Mouse (Mus musculus): ENCODE measurements around the gene Babam2. TPM values are rescaled to one million over a fixed set of nuclear protein-coding genes. Genes with fewer than 3 reads are reported as not detected.

Gene Babam2
- total RNA-seq, 2 experiments from 2014 or later, result 31.6 to 37.3 TPM

DNA sequence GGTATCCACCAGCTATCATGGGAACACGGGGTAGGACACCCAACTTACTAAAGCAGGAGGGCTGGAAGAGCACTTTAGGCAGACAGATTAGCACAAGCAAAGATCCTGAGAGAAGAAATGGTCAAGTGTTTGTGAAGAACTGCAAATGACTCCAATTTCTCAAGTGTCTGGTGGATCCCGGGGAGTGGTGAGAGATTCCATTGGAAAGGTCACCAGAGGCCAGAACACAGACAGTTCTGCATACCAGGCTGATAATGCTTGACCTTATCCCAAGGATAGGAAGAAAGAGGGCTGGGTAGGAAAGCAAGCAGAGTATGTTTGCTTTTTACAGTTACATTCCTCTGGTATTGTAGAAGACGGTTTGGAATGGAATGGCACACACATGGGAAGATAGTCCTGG, 320.2 kb downstream of the Babam2 start:
- no peak for DNase-seq
- intact Hi-C loops (cut with DNase I), result no loop called here

DNA sequence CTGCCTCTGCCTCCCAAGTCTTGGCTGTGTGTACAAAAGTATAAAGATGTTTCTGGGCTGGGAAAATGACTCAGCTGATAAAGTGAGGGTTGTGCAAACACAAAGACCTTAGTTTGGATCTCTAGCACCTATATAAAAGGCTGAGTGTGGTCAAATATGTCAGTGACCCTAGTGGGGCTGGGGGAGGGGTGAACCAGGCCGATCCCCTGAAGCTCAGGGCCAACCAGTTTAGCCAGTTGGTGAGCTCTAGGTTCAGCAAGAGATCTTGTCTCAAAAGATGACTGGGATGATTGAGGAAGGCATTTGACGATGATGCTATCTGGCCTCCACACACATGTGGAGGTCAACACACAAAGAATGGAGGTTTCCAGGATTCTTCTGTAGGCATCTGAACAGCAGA, 320.8 kb downstream of the Babam2 start:
- intact Hi-C loops (cut with DNase I), result no loop called here
- no peak for DNase-seq

DNA sequence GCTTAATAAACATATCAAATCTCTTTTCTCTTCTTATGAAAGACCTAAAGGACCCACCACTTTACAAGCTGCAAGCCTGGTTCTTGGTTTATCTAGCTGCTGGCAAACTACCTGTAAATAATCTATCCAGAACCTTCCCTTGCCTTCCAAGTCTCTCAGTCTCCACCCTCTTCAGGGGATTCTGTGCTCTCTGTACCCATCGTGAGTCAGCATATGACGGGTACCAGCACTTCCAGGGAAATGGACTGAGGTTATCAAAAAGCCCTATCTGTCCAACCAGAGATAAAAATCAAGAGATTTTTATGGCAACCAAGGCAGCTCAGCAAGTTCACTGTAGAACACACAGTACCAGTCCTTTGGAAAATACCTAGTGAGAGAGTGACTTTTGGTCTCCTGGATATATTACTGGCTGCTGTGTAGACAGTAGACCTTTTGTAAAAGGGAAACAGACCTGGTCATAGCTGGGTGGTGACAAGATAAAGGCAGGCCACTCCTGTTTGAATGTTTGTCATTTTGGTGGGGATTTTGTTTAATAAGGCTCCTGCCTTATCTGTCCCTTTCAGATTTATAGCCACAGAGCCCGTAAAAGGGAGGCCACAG, 332.4 kb downstream of the Babam2 start:
- intact Hi-C loops (cut with DNase I), result no loop called here
- no peak for DNase-seq

DNA sequence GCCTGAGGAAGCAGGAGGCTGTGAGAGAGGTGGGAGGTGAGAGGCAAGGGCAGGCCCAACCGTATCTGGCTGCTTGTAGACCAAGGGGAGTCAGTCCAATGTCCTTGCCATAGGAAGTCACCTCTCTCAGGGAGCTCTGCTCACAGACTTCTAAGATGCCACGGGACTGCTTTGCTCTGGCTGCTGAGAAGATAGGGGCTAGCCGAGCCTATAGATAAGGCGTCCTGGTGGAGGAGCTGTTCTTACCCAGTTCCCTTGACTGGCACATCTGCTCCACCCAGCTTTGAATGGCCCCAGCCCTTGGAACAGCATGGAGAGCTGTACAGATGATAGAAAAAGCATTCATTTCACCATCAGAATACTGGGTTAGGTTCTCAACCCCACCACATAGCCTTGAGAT, 335.7 kb downstream of the Babam2 start:
- intact Hi-C loops (cut with DNase I), result no loop called here
- no peak for DNase-seq

DNA sequence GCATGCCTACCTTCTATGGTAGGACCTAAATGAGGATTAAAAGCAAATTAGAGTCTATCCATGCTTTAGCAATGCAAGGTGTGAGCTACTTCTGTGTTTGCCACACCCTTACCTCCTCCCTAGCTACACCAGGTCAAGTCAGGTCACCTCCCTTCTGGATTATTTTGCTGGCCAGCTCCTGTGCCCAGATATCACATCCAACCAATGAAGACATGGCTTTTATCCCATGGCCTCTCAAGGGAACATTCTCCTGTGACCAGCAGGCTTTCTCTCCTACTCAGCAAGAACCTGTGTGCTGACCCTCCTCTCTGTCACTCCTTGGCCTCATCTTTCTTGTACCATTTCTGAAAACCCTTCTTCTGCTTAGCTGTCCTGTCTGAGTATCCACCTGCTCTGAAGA, 336.1 kb downstream of the Babam2 start:
- no peak for DNase-seq

DNA sequence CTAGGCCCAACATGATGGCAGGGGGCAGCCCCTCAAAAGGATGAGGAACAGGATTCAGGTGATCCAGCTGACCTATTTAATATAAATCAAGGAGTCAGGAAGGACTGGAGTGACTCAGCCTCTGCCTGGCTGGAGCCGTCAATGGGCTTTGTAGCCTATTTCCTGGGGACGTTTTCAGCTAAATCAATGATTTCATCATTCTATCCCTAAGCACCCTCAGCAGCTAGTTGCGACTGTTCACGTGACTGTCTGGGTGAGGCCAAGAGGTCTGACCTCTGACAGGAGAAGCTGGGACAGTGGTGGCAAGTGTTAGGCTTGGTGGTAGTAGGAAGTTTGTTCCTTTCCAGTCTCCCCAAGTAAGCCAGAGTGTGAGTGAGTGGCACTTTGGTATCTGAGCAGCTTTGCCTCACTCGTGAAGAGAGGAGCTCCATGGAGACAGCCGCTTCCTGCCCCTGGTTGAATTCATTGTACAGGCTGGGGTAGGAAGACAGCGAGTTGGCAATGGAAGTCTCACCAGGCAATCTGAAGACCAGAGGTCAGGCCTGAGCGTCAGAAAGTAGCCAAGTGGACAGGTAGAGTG, 337.1 kb downstream of the Babam2 start:
- intact Hi-C loops (cut with DNase I), result no loop called here

More for the DNA sequence above, 336.1 kb downstream of the Babam2 start:
- intact Hi-C loops (cut with DNase I), result no loop called here

DNA sequence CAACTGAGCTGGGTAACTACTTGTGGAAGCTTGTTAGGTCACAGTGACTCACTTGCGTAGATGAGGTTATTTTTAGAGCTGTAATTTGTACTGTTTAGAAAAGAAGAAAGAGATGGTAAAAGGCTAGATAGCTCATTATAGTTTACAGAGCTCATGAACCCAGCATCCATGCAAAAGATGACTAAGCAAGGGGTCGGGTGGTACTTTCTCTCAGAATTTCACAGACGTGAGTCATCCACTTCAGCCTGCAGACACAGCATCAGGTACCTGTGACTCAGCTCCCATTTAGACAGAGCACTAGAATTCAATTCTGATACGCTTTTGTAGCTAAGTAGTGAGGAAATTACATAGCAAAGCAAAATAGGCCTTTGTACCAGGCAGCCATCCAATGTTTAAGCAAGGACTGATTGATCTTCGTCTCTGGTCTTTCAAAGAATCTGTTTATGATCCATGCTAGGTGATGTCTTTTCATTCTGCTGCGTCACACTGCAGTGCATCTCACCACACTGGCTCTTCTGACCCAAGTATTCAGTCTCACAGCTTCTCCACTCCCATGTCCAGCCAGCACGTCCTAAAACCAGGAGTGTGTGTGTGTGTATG, 338.3 kb downstream of the Babam2 start:
- no peak for DNase-seq
- intact Hi-C loops (cut with DNase I), result no loop called here

More for the DNA sequence above, 337.1 kb downstream of the Babam2 start:
- no peak for DNase-seq

DNA sequence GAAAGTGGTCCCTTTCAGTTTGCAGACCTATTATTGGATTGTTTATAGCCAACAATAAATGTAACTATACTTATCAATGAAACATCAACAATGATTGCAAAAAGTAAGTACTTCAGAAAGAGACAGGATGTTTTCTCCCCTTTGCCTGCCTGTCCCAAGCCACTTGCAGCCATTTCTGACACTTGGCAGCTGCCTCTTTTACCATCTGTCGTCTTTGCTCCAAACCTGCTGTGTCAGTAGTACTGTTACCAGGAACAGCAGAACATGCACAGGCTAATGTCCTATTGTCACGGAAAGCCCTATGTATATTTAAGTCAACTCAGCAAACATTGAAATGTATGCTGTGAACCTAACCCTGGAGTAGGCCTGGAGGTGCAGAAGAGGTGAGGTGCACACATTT, 339.4 kb downstream of the Babam2 start:
- intact Hi-C loops (cut with DNase I), result no loop called here
- DNase-seq, result no peak

DNA sequence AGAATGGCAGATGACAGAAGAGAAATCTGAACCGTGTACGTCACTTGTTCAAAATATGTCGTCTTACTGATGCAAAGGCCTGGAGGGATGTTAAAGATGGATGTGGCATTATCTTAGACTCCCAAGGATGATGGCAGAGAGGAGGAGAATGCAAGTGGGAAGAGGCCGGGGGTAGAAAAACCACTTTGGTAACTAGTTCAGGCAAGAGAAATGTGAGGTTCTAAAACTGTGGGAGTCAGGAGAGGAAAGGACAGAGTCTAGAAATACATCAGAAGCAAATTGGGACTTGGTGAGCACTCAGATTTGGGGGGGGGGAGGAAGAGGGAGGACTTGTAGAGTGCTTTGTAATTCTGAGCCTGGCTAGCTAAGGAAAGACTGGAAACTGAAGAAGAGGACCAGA, 340.1 kb downstream of the Babam2 start:
- intact Hi-C loops (cut with DNase I), result no loop called here
- no peak for DNase-seq

DNA sequence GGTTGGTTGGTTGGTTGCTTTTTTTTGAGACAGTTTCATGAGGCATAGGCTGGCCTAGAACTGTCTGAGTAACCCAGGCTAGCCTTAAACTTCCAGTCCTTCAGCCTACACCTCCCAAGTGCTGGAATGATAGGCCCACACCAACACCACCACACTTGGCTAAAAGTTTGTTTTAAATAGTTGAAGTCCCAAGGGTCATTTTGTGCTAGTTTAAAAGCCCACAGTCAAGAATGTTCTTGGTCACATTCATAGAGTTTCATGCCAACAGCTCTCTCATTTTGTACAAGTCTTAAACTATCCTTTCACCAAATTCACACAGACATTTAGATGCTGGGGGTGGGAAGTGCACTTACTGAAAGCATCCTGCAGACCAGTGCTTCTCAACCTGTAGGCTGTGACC, 341.5 kb downstream of the Babam2 start:
- DNase-seq, result no peak
- intact Hi-C loops (cut with DNase I), result no loop called here

DNA sequence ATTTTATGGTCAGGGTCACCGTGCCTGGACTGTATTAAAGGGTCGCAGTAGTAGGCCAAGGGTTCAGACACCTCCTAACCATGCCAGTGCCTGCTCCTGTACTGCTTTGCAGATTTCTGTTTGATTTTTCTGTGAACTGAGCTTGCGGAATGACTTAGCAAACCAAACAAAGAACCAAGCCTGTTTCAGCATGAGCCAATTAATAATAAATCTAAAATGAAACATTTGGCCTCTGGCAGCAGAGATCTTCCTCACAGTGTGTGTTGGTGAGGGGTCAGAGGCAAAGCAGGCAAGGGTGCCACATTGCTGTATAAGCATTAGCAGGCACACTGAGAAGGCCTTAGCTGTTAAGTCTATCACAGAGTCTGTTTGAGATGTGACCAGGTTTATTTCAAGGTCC, 342.0 kb downstream of the Babam2 start:
- intact Hi-C loops (cut with DNase I), result no loop called here
- DNase-seq, result no peak

DNA sequence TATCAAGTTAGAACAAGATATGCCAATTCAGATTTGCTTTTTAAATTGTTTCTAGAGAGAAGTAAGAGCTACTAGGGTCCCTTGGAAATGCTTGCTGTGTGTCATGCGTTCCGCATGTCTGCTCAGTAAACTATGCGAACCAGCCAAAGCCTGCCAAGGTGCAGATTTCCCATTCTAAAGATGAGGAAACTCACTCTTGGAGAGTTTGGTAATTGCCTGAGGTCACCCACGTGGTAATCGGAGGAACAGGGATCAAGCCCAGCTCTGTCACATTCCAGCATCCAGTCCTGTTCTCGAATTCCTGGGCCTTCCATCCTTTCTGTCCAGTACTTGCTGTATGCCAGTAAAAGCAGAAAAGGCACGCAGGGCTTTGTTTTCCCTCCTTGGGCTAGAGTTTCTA, 345.7 kb downstream of the Babam2 start:
- intact Hi-C loops (cut with DNase I), result no loop called here
- no peak for DNase-seq

DNA sequence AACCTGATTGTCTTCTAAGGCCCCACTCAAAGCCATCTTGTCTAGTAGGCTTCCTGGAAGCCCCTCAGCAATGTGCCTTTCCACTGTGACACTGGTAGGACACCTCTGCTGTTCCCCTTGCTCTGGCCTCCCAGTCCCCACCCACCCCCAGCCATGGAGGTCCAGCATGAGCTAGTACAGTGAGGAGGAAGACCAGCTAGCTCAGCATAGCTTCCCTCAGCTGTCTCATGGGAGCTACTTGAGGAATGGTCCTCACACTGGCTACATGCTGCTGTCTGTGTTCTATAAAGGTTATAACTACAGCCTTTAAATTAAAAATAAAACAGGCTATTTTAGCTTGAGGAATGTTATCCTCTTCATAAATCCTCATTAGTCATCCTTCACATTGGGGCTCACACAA, 346.5 kb downstream of the Babam2 start:
- DNase-seq, result no peak
- intact Hi-C loops (cut with DNase I), result no loop called here

DNA sequence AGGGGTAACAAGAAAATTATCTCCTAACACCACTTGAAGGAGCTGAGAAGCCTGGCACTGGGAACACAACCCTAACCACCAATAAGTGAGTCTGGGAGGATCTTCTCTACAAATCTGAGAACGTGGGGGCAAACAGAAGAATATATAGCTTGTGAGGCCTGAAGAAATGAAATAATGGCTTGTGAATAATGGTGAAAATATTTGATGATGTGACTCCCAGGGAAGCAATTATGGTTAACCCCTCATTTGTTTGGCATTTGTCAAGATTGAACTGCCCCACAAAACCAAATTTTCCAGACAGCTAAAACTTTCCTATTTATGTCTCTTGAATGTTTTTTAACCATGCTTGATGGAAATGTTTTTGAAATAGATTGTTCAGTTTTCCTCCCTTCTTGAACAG, 354.4 kb downstream of the Babam2 start:
- intact Hi-C loops (cut with DNase I), result loop anchor here (10.0 kb wide), 1 partner anchor 1353 kb away; no protein-coding TSS in a partner anchor
- DNase-seq, result no peak

DNA sequence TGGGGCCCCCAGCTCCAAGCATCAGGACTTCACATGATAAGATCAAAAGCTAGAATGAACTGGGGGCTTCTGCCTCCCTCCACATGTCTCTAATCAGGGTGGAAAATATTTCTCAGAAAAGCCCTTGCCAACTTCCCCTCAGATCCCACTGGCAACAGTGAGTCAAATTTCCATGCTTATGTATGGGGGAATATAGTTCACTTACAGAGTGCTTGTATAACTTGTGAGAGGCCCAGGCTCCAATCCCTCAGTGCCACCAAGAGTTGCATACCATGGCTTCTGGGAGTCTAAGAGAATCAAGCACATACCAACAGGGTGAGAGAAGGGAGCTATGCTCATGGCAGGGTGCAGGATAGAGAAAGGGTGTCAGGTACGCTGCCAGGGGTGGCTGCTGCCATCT, 355.0 kb downstream of the Babam2 start:
- intact Hi-C loops (cut with DNase I), result loop anchor here (10.0 kb wide), 1 partner anchor 1352 kb away; no protein-coding TSS in a partner anchor

DNA sequence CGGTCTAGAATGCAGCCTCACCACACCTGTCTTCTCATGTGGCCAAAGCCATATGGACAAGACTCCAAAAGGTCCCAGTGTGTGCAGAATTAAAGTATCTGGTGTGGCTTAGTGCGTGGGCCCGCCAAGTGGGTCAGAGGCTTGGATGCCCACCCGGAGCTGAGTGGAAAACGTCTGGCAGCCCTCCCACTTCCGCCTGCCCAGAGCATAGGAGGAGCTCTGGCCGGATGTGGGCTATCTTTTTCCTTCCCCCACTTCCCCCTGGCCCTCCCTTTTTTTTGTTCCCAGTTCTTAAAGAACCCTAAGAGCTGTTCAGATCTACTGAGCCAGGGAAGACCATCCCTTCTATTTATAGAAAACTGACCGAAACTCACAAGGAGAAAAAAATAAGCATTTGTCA, 356.0 kb downstream of the Babam2 start:
- DNase-seq, result no peak
- intact Hi-C loops (cut with DNase I), result loop anchor here (10.0 kb wide), 1 partner anchor 1351 kb away; no protein-coding TSS in a partner anchor

More for the DNA sequence above, 355.0 kb downstream of the Babam2 start:
- no peak for DNase-seq

DNA sequence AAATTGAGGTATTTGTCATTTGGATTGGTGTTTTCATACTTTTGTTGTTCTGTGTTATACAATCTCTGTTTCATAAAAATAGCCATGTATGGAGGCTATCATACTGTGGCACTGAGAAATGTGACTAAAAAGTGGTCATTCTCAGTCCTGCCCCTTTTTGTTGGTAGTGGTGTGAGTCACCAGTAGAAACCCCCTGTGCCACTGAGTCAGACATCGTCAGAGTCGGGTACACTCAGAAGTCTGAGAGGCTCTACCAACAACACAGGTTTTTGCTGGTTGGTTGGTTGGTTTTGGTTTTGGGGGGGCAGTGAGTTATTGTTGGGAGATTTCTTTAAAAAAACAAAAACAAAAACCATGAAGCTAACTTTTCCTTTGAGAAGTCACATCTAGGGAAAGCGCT, 358.2 kb downstream of the Babam2 start:
- intact Hi-C loops (cut with DNase I), result loop anchor here (10.0 kb wide), 1 partner anchor 1349 kb away; no protein-coding TSS in a partner anchor
- no peak for DNase-seq

DNA sequence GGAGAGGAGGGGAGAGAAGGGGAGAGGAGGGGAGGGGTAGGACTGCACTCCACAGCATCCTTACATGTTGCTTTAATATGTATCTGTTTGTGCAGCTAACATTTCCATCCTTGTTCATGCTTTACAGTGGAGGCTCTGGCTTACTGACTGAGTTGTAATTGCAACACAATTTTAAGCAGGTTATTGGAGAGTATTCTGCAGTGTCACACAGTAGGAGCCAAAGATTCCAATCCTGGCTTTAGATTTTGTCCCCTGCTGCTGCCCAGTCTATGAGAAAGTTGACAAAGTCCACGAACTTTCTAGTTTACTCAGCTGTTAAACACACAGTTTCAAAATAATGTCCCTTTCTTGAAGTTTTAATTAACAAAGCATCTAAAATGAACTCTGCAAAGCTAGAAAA, 358.6 kb downstream of the Babam2 start:
- intact Hi-C loops (cut with DNase I), result loop anchor here (10.0 kb wide), 1 partner anchor 1349 kb away; no protein-coding TSS in a partner anchor
- no peak for DNase-seq

DNA sequence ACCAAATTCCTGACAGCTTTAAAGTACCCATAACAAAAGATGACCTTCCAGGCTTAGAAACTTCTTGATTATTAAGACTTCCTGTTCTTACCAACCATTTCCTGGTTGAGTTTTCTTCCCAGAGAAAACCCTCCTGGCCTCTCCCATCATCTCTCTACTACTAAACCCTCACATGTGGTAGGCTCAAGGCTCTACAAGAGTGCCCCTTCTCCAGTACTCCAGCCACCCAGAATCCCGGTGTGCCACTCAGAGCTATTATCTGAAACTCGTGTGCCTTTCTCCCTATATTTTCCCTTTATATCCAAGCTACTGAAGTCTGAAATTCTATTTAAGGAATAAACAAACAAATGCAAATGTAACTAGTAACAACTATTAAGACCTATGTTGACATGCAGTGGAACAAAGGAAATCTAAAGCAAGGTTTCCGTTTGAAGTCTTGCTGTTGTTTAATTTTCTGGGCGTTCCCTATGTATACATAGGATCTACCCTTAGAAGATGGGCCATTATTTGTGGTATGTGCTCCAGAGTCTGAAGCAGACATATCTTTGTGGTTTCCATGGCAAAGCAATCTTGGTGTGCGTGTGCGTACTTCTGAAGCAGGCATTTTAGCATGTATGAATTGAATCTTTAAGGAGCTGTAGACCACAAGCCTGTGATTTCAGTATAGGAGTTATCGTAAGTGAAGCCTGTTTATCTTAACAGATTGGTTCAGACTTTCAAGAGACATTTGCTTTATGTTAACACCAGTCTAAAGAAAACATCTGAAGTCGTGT, 361.2 kb downstream of the Babam2 start:
- intact Hi-C loops (cut with DNase I), result loop anchor here (10.0 kb wide), 1 partner anchor 1346 kb away; no protein-coding TSS in a partner anchor
- DNase-seq, result no peak

DNA sequence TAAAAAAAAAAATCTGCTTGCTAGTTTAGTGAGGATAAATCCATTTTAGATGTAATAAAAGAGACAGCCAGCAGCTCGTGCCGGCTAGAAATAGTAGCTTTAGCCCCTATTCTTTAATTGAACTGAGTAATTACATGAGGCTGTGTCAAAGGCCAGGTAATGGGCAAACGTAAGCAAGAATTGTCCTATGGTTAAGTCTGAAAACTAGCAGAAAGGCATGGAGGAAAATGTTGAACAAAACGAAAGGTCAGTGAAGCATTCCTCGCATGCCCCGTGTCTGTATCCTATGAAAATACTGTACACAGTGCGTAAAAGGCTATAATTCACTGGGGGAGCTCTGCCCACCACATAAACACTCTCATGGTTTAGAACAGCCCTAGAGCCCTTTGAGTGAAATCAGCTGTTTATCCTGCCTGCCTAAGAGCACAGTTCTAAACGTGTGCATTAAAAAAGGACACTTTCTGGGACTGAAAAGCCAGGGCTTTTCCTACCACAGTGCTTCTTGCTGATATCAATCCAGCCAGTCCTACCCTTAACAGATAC, 361.8 kb downstream of the Babam2 start:
- intact Hi-C loops (cut with DNase I), result loop anchor here (10.0 kb wide), 1 partner anchor 1345 kb away; no protein-coding TSS in a partner anchor

DNA sequence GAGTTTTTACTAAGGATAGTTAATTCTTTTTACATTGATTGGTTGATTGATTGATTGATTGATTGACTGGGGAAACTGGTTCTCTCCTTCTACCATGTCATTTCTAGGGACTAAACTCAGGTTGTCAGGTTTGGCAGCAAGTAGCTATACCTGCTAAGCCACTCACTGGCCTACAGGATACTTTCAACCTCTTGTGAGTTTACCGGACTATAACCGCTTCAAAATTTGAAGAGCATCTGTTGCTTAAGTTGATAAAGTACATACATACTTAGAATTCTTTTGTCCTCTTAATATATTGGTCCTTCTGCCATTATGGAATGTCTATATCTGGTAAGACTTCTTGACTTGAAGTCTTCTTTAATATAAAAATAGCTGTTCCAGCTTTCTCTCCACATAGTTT, 363.0 kb downstream of the Babam2 start:
- no peak for DNase-seq
- intact Hi-C loops (cut with DNase I), result no loop called here

More for the DNA sequence above, 361.8 kb downstream of the Babam2 start:
- DNase-seq, result no peak
